Mouse (Mus musculus) heart, adult 2 months (tissue): Measurements from ENCODE around the gene Rab36.

Experiments used
- CTCF ChIP-seq: fragments of 200-600 bp; IDR thresholded peaks from 2 replicates; pipeline ENCODE4 v1.8.1; 2022; ENCODE audit warnings: antibody characterized with exemption, mild to moderate bottlenecking, moderate library complexity
- EP300 ChIP-seq: fragments of 200-500 bp; IDR thresholded peaks from 2 replicates; pipeline ENCODE4 v1.6.1; 2011; ENCODE audit warnings: low read depth, low read length, control low read depth; ENCODE audit not compliant: insufficient read depth
- POLR2A ChIP-seq: fragments of 200-500 bp; IDR thresholded peaks from 2 replicates; pipeline ENCODE4 v1.6.1; 2011; ENCODE audit warnings: mild to moderate bottlenecking, low read depth, low read length, control low read depth; ENCODE audit not compliant: insufficient read depth

- TF ChIP-seq CTCF: no peak
- no peak for TF ChIP-seq EP300
- no peak for TF ChIP-seq POLR2A
Observed at GRCm38 (mm10) chr10:75095216-75095615, 58.4 kb downstream of the Rab36 start.
